Mouse (Mus musculus) cerebellum, adult 2 months (tissue): ENCODE measurements around the gene Ankrd45.

ENCODE experiments used
- CTCF ChIP-seq: fragments of 200-500 bp; IDR thresholded peaks from 2 replicates; pipeline ENCODE4 v1.5.1; 2011; ENCODE audit warnings: low read depth, mild to moderate bottlenecking, control low read depth, low read length, moderate library complexity, borderline replicate concordance; ENCODE audit not compliant: insufficient read depth
- POLR2A ChIP-seq: fragments of 200-500 bp; IDR thresholded peaks from 2 replicates; pipeline ENCODE4 v1.6.1; 2011; ENCODE audit warnings: low read length, control low read depth, borderline replicate concordance; ENCODE audit not compliant: insufficient read depth

DNA sequence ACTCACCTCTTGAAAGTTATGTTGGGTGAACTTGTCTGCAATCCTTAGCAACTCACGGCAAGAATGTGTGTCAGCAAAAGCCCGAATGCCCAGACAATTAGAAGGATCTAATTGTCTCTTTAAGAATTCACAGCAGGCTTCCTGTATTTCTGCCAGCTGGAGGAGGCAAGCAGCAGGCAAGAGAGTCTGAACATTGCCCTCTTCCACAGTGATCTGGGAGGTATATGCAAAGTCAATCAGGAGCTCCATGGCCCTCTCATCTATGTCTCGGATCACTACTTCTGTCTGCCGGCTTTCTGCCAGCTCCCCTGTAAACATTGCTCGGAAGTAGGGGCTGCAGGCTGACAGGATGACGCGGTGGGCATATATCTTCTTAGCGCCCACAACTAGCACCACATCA is 33.3 kb upstream of the Ankrd45 start:
- no peak for TF ChIP-seq CTCF
- no peak for TF ChIP-seq POLR2A
